Mouse (Mus musculus) E14TG2a.4 (cell line): Measurements from ENCODE around the gene Il34.

ENCODE experiments used
- CTCF ChIP-seq: conservative IDR thresholded peaks from 2 replicates; pipeline ENCODE4 v1.5.1; 2014; ENCODE audit warnings: low read length
- NANOG ChIP-seq: IDR thresholded peaks from 2 replicates; pipeline ENCODE4 v1.6.1; 2014; ENCODE audit warnings: borderline replicate concordance, low read length, mixed read lengths

DNA sequence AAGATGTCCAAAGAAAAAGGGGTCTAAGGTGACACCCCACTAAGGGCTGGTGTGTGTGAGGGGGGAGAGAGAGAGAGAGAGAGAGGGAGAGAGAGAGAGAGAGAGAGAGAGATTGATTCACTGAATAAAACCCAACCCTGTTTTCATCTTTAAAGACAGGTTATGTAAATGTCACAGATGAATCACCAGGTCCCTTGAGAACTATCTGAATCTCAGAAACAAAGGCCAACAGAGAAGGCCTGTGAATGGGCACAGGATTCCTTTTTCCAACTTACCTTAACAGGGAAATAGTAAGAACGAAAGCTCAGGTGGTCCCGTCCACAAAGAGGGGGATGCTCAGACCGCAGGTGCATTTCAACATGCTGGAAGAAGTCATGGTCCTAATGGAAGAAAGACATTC lies 5.4 kb upstream of the Il34 start:
- no peak for TF ChIP-seq NANOG
- no peak for TF ChIP-seq CTCF
